Mouse (Mus musculus) heart, adult 18-20 months (tissue): ENCODE data around the gene Pde6b. TPM values are rescaled to one million over a fixed set of nuclear protein-coding genes. Genes with fewer than 3 reads are reported as not detected.

ENCODE experiments used
- DNase-seq, 2 experiments: peaks; one replicate each; pipeline ENCODE4 v3.0.0; 2021 to 2022; ENCODE audit warnings: mixed read lengths in 1 of 2
- long read RNA-seq, 2 experiments: library from polyadenylated mRNA; stranded (forward); transcript quantifications; one replicate each; pipeline ENCODE4 v2.0.0; 2021
- total RNA-seq, 2 experiments: library from RNA; stranded (reverse); gene quantifications; 2 replicates each; pipeline ENCODE4 v1.2.3; 2021

The Pde6b gene
- total RNA-seq: not detected
- long read RNA-seq, experiment 1: 0 reads
- long read RNA-seq, experiment 2: 0 reads

DNA sequence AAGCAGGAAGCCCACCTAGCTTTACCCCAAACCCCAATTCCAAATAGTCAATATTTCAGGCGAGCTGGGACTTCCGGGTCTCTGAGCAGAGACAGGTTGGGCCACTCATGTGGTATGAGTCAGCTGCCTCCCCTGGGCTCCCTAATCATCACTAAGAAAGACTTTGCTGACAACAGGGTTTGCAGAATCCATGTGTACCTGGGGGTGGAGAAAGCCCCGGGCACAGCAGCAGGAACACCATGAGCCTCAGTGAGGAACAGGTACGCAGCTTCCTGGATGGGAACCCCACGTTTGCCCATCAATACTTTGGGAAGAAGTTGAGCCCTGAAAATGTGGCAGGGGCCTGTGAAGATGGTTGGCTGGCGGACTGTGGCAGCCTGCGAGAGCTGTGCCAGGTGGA, at the start of gene Pde6b:
Pde6b (plus strand) TSS at position 191 of the 400 bp plus-strand sequence.
- no peak for DNase-seq

DNA sequence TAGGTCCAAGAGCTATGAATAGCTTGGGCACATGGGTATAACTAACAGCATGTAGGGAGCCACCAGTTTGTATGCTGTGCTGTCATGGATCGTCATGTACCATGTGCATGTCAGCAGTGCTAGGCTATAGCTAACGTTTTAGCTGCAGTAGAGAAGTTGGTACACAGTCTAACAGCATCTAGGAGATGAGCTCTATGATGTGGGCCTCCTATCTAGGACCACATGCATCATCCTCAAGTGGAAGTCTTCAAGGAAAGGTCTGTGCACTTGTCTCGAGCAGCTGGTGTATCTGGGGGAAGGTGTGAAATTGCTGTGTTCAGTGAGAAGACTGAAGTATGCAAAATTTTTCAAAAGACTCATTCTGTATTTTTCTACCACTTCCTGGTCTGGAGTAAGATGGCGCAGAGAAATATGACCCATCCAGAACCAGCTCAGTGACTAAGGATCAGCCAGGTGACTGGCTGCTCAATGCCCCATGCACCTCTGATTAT, 44.5 kb upstream of the Pde6b start:
- no peak for DNase-seq

DNA sequence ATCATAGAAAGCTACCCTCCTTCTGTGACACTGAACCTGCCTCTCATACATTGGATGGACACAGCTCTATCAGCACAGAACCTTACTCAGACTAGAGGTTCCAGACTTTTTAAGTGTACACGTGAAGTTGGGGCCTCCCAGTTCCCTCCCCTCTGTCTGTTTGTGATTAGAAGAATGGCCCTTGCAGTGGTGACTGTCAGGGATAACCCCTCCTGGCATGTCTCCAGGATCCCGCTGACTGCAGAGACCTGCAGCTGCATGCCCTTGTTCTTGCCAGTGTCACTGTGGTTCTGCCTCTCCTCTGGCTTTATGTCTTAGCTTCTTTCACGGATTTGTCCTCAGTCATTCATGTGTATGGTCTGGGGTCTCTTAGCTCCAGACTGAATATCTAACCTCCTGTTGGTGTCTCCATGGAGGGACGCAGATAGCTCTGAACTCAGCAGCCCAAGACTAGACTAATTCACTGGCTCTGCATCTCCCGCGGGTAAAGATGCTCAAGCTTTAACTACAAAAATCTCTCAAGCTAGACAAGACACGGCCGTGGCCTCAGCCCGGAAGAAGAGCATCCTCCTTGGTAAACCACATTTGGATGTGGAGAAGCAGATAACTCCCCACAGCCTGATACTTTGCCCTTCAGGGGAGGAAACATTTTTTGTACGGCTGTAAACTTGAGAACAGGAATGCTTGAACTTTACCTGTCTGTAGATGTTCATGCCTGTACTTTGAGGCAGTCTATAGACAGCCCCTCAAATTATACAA, 42.7 kb upstream of the Pde6b start:
- no peak for DNase-seq

DNA sequence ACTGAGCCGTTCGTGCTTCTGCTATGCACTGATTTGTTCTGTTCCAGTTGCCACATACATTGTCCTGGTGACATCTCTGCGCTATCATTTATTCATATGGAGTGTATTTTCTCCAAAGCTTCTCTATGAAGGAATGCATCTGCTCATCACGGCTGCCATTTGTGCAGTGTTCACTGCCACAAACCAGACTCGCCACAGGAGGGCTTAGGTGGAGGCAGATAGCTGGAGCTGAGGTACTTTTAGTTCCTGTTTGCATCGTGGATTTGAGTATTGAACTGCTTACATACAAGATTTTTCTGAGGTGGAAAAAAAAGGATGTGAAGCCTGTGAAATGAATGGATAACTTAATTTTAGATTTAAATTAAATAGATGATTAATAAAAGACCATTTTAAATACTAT, 40.3 kb upstream of the Pde6b start:
- DNase-seq: no peak

DNA sequence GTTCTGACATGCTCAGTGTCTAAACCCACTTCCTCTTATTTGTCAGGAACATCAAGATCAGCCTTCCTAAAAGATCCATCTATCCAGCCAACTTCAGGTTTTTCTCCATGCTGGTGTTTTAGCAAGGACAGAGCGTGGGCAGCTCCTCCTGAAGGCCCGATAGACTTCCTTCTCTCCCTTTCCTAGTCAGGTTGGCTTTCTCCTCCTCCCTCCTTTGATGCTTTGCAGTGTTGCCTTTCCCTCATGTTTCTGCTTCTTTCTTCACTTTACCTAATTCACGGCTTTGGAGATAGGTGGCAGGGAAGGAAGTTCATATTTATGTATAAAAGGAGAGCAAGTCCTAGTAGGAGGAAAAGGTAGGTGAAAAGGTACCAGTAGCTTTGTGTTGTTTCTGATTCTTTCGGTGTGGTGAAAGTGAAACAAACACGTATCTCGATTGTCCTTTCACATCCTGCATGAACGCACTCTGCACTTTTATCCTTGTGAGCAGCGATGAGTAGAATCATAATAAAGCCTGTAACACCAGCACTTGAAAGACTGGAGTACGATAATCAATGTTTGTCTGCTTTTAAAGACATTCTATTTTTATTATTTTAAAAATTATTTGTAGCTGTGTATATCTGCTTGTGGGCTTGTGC, 38.6 kb upstream of the Pde6b start:
- no peak for DNase-seq

DNA sequence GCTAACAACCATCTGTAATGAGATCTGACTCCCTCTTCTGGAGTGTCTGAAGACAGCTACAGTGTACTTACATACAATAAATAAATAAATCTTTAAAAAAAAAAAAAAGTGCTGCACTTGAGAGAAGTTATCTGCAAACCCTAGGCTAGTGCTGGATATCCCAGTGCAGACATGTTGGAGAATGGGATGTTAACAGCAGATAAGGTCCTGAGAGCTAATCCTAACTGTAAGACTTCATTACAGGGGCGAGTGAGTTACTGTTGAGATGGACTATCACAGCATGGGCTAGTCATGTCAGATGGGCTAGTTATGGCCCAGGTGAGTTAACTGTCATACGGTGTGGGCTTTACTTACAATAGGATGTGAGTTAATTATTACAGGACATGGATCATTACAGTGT, 34.1 kb upstream of the Pde6b start:
- no peak for DNase-seq

DNA sequence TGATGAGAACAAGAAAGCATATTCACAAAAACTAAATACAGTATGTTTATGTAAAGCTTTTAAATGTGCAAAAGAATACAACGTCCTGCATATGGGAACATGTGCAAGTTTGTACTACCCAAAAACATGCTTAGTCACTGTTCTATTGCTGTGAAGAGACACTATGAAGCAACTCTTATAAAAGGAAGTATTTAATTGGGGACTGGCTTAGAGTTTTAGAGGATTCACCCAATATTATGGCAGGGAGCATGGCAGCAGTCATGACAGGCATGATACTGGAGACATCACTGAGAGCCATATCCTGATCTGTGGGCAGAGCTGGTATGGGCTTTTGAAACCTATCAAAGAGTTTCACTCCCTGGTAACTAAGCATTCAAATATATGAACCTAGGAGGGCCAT, 30.3 kb upstream of the Pde6b start:
- no peak for DNase-seq

DNA sequence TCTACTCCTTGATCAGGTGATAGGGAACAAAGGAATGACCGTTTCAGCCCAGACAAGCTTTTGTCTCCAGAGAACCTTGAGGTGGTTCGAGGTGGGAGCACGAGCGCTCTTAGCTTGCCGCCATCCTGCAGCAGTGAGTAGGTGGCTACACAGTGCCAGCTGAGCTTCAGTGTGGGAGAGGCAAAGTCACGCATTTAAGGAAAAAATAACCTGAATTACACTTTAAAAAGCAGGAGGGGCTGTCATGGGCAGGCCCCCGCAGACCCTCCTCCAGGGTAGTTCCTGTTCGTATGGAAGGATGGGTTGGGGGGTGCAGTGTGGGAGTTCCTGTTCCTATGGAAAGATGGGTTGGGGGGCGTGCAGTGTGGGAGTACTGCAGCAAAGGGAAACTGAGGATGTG, 28.7 kb upstream of the Pde6b start:
- DNase-seq: no peak

DNA sequence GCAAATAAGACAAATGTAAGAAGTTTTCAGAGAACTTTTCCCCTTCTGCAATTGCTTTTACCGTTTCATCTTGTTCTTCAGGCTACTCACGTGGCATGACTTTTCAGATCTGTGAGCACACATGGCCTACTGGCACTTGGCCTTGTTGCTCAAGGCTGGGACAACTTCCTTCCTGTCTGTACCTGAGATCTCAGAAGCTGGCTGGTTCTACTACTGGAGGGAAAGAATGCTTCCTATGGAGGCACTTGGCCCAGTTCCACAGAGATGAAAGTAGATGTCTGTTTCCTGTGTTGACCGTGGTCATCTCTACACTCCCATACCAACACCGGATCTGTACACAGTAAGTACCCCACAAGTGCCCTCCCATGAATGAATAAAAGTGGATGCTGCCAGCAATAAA, 28.0 kb upstream of the Pde6b start:
- DNase-seq: no peak

DNA sequence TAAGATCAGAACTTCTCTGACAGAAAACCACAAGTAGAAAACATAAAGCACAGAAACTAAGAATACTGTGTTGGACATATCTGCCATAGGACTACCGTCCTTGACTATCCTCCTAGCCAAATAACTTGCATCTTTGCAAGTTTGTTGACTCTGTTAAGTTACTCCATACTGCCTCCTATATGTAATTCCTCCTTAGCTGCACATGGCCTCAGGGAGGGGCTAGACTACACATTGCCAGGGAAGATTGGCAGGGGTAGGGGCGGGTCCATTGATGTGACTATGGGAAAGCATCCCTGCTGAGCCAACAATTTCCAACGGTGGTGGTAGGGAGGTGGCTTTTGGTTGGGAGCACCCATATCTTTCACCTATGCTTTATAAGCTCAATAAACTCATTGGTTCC, 25.9 kb upstream of the Pde6b start:
- no peak for DNase-seq

DNA sequence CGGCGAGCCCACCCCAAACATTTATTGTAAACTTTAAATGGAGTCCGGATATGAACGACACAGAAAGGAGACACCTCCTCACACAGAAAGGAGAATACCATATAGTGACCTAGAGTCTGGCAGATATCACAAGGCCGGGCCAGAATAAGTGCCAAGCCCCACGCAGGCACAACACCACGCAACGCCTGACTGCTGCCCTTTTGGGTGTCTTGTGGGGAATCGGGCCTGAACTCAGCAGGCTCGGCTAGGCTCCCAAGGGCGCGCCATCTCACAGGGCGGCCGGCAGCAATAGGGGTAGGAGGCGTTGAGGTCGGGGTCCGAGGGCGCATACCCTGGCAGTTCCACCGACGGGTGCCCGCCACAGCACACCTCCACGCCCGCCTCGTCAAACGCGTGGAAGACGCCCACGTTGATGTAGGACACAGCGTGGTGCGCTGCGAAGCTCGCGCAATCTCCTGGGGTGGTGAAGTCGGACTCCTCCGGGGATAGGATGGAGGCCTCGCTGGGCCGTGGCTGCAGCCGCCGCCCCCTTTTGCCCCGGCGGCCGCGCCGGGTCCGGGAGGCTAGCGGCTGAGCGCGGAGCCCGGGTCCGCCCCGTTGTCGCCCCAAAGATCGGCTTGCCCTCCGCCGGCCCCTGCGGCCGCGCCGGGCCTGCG, 21.7 kb upstream of the Pde6b start:
- DNase-seq: no peak

DNA sequence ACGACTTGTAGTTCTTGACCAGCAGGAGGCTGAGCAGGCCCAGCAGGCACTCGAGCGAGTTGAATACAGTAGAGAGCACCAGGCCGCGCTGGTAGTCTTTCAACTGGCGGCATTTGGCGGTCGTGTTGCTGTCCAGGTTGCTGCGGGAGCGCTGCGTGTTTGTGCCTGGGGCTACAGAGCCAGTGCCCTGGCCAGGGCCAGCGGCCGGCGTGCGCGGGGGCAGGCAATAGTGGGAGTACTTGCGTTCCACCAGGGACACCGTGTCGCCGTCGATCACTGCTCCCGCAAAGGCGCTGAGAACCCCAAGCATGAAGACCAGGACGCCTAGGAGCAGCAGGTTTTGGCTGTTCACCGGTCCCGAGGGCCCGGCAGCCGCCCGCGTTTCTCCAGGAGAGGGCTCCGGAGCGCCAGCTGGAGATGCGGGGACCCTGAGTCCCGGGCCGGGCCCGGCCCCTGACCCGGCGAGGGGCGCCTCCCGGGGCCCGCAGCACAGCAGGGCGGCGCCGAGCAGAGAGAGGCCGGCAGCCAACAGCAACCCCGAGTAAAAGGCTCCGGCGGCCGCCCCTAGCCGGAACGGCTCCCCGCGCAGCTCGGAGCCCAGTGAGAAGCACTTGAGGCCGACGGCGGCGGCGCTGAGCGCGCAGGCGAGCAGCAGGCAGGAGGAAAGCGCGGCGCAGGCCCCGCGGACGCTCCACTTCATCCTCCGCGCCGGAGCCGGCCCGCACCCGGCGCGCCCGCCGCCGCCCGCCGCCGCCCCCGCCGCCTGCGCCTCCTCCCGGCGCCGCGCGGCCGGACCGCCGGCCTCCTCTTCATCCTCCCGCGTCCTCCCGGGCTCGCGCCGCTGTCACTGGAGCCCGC, 21.0 kb upstream of the Pde6b start:
- peak; percentile 36 to 62 for DNase-seq

DNA sequence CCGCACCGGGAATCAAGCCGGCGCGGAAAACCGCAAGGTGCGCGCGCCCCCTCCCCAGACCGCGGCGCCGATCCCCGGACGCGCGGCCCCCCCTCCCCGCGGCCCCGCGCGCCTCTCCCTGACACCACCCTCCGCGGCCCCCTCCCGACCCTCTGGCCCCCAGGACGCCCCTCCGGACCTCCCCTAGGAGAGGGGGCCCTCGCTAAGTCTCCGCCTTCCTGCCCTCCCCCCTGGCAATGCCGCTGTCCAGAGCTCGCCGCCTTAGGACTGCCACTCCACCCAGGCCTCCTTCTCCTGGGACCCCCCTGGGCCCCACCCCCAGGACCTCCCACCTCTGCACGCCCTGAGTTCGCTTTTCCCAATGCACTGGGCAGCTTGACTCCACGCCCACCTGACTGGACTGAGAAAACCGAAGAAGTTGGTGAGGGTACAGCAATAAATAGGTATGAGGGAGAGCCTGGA, 20.3 kb upstream of the Pde6b start, which contains the start of gene Gm42517:
Gm42517 (minus strand) TSS at position 52 of the 462 bp plus-strand sequence.
- peak; percentile 9 to 26 for DNase-seq

DNA sequence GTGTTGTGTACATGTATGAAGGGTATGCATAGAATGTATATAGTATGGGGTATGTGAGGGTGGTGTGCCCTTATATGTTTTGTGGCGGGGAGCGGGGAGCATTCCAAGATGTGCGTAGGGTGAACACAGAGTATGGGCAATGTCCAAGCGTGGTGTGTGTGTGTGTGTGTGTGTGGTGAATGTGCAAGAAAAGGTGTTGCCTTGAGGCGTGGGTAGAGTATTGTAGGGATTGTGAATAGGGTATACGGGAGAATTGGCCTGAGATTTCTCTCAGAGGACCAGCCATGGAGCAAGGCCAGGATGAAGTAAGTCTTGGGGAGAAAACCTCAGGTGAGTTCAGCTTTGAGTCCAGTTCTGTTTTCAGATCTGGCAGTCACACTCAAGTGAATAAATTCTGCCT, 19.7 kb upstream of the Pde6b start:
- no peak for DNase-seq

DNA sequence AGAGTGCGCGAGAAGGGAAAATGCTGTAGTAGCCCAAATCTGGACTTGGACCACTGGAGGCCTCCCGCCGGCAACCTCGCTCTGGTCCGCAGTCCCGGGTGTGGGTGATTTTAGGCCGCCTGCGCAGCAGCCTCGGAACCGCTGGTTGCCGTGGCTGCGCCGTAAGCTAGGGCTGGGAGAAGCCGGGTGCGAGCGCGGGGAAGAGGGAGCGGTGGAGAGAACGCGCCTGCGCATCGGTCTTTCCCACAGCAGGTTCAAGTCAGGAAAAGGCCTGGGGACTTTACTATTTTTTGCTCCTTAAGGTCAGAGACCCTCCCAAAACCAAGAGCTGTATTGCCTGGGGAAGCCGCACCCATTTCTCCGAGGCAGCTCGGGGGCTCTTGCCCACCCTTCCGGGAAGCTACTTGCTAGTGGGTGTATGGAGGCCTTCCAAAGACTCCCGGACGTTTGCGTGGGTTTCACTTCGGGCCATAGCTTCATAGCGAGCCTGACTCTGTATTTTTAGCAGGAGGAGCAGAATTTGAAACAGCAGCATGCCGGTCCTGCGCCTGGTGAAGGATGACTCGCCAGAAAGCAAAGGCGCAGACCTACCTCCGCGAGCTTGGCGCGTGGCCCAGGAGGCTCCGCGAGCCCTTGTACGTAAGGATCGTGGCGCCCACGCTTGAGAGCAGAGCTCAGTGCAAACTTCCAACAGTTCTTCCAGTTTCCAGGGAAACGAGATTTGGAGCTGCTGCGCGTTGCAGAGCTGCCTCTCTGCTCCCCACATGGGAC, 19.2 kb upstream of the Pde6b start:
- peak; percentile 37 to 55 for DNase-seq

DNA sequence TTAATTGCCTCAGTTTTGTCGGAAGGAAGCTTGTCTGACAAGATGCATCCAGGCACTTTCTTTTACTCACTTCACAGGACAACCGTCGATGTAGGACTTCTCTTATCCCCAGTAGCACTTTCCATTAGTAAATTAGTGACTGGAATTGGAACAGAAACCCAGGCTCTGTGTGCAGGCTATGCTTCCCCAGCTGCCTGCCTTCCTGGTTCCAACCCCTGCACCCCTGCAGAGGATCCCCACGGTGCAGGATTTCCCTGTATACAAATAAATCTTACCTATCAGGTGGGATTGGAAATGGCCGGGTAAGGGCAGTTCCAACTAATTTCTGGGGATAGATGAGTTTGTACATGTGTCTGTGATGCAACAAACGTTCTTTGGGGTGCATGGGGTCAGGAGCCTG, 18.2 kb upstream of the Pde6b start:
- no peak for DNase-seq

DNA sequence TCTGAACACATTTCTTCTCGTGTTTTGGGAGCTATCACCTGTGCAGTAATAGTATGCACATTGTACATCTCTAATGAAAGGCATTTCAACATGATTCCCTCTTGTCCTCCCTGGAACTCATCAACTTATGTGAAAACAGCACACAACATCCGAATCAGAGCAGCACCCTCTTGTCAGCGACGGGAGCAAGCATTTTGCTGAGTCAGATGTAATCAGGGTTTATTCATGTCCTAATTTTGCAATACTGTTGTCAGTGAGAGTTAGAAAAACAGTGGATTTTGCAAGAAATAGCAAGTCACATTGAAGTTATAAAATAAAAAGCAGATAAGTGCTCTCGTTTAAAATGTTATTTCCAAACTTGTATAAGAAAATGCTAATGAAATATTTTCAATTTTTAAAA, 14.1 kb upstream of the Pde6b start:
- DNase-seq: no peak

DNA sequence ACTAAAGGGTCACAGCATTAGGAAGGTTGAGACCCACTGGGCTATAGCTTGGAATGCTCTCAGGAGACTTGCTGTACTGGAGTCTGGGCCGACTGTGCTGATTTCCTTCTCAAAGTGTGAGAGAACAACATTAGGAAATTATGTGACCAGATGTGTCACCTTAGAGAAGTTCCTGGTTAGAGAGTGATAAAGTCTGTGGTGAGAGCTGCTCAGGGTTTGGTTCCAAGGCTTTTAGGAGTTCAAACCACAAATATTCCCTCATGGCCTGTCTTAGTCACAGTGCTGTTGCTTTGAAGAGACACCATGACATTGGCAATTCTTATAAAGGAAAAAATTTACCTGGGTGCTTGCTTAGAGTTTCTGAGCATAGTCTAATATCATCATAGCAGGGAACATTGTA, 12.1 kb upstream of the Pde6b start:
- DNase-seq: no peak

DNA sequence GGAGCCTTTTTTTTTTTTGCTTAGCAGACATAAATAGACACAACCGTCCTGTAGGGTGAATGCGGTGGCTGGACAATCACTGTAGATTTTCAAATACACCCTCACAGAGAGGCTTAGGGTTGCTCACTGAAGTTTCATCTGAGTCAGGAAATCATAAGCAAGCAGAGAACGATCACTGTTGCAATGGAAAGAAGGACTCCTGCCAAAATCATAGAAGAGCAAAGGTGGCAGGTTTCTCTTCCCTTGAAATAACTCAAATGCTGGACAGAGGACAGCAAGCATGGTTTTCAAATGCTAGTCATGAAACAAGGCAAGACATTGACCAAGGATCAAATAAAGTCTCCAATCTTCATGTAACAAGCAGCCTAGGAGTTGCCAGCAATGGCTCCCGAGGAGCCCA, 9.8 kb upstream of the Pde6b start:
- no peak for DNase-seq

DNA sequence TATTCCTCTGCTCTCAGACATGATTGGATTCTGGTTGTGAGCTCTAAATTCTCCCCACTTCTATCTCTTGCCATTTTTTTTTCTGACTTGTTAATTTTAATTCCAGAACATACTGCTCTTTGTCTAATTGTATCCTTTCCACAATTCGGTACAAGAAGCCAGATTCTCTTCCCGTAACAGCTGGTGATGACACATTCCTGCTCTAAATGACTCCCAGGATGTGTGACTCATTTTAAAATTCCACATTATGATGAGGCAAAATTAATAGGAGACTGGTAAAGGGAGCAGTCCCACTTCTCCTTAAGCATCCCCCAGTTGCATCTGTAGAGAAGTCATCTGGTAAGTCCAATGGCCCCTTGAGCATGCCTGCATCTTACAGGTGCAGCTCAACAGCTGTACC, 2.6 kb upstream of the Pde6b start:
- DNase-seq: no peak

DNA sequence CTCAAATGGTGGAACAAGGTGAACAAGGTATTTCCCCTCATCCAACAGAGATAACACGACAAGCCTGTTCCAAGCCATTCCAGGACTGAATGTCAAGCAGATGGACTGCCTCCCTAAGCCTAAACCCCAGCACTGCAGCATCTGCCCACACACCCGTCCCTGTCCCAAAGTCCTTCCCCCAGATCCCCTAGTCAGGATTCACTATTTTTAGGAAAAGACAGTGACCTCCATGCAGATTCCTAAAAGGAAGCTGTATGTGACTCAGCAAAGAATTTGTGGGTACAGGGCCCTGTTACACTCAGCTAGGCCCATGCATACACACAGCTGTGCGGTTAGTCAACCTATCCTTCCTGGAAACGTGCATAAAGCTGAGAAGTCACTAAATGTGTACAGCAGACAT, 1.7 kb upstream of the Pde6b start:
- DNase-seq: no peak
